Mouse (Mus musculus) gastrocnemius, postnatal 10 days (tissue): ENCODE results near the gene Togaram1. TPM values are rescaled to one million over a fixed set of nuclear protein-coding genes. Genes with fewer than 3 reads are reported as not detected.

Source experiments
- DNase-seq: peaks from one replicate; pipeline ENCODE4 v3.0.0; 2021; ENCODE audit warnings: mixed read lengths
- total RNA-seq, 2 experiments: library from RNA; stranded (reverse); gene quantifications; 2 replicates each; pipeline ENCODE4 v1.2.3; 2021

Togaram1 gene
- total RNA-seq, 2 experiments from 2014 or later, result 10.8 to 12.8 TPM

- no peak for DNase-seq
Measured at GRCm38 (mm10) chr12:65048799-65049198, 83.2 kb downstream of the Togaram1 start.

- DNase-seq, result no peak
Measured at GRCm38 (mm10) chr12:65058203-65058602, 92.6 kb downstream of the Togaram1 start.

- no peak for DNase-seq
Measured at GRCm38 (mm10) chr12:65061082-65061481, 95.5 kb downstream of the Togaram1 start.

- no peak for DNase-seq
Measured at GRCm38 (mm10) chr12:65065241-65065640, 99.6 kb downstream of the Togaram1 start.

GRCm38 (mm10) chr12:65066234-65066633, 100.6 kb downstream of the Togaram1 start:
- no peak for DNase-seq

- no peak for DNase-seq
Measured at GRCm38 (mm10) chr12:65068409-65068808, 102.8 kb downstream of the Togaram1 start.

Other genes with a start within 250 kb of the Togaram1 start
- gene Gm527, start 47.9 kb upstream of the Togaram1 start, total RNA-seq, result 1 to 10 TPM; 5.0 to 6.1 TPM
- 10 to 100 TPM; 10.5 to 10.8 TPM for gene Klhl28, start 270 bp upstream of the Togaram1 start, total RNA-seq
- gene Prpf39, start 70.5 kb downstream of the Togaram1 start, total RNA-seq, result 10 to 100 TPM; 17.4 to 28.7 TPM
- 100 to 1,000 TPM; 212 TPM for gene Fkbp3, start 108.2 kb downstream of the Togaram1 start, total RNA-seq
- gene Fancm, start 109.8 kb downstream of the Togaram1 start, total RNA-seq, result 1 to 10 TPM; 3.9 to 7.1 TPM
- 1 to 10 TPM; 2.8 to 4.8 TPM for gene Mis18bp1, start 206.8 kb downstream of the Togaram1 start, total RNA-seq